Mouse (Mus musculus) kidney, adult 18-20 months (tissue): Measurements from ENCODE around the gene Pdlim7.

Experiments used
- DNase-seq: peaks from one replicate; pipeline ENCODE4 v3.0.0; 2021

Gene Pdlim7

GRCm38 (mm10) chr13:55513111-55513748, at the start of gene Pdlim7:
Pdlim7 (minus strand) TSS chr13:55513676.
- DNase-seq = peak; percentile 95

- no peak for DNase-seq
Observed at GRCm38 (mm10) chr13:55557499-55557898, 44.0 kb upstream of the Pdlim7 start.

GRCm38 (mm10) chr13:55555921-55556320, 42.4 kb upstream of the Pdlim7 start:
- DNase-seq = no peak

GRCm38 (mm10) chr13:55549061-55549460, 35.6 kb upstream of the Pdlim7 start:
- no peak for DNase-seq

GRCm38 (mm10) chr13:55548426-55548825, 35.0 kb upstream of the Pdlim7 start:
- no peak for DNase-seq

- no peak for DNase-seq
Observed at GRCm38 (mm10) chr13:55547916-55548315, 34.4 kb upstream of the Pdlim7 start.

- no peak for DNase-seq
Observed at GRCm38 (mm10) chr13:55544792-55545191, 31.3 kb upstream of the Pdlim7 start.

GRCm38 (mm10) chr13:55543447-55543846, 30.0 kb upstream of the Pdlim7 start:
- DNase-seq = no peak

- DNase-seq = peak; percentile 92
Observed at GRCm38 (mm10) chr13:55542891-55543290, 29.4 kb upstream of the Pdlim7 start.

- no peak for DNase-seq
Observed at GRCm38 (mm10) chr13:55540933-55541332, 27.5 kb upstream of the Pdlim7 start.

GRCm38 (mm10) chr13:55536194-55537175, 23.0 kb upstream of the Pdlim7 start, which contains the start of gene Ddx41:
Ddx41 (minus strand) TSS chr13:55536658.
- DNase-seq = peak; percentile 100

GRCm38 (mm10) chr13:55535796-55536193, 22.3 kb upstream of the Pdlim7 start:
- DNase-seq = no peak

- DNase-seq = no peak
Observed at GRCm38 (mm10) chr13:55535191-55535590, 21.7 kb upstream of the Pdlim7 start.

- DNase-seq = no peak
Observed at GRCm38 (mm10) chr13:55529198-55529915, 15.9 kb upstream of the Pdlim7 start, which contains the start of gene Dok3. Dok3 (minus strand) TSS chr13:55529296.

- DNase-seq = no peak
Observed at GRCm38 (mm10) chr13:55527834-55528772, 14.6 kb upstream of the Pdlim7 start.

- no peak for DNase-seq
Observed at GRCm38 (mm10) chr13:55527212-55527611, 13.7 kb upstream of the Pdlim7 start.

- no peak for DNase-seq
Observed at GRCm38 (mm10) chr13:55525733-55526553, 12.5 kb upstream of the Pdlim7 start.

- DNase-seq = no peak
Observed at GRCm38 (mm10) chr13:55523951-55524600, 10.6 kb upstream of the Pdlim7 start.

- peak; percentile 64 for DNase-seq
Observed at GRCm38 (mm10) chr13:55523278-55523677, 9.8 kb upstream of the Pdlim7 start.

- DNase-seq = no peak
Observed at GRCm38 (mm10) chr13:55522730-55523129, 9.3 kb upstream of the Pdlim7 start.
